18 mouse cellular contexts compared by ENCODE assay signal in genomic region chr19:3554785-3555184, GRCm38 (mm10).
"Had no signal": no experiment of that assay in that cellular context is flagged by ENCODE, and none has a peak within 500 bp of the region (broad histone marks: within the 10 kb centered on the region; RNA-seq: fewer than 3 reads in every experiment).

No protein-coding gene starts in this region.

- H3K4me2 ChIP-seq: lung, embryonic 14.5 days; midbrain, embryonic 12.5 days; neural tube, embryonic 13.5 days; neural tube, embryonic 15.5 days had no signal

- H3K9ac ChIP-seq: lung, embryonic 14.5 days; midbrain, embryonic 12.5 days; neural tube, embryonic 13.5 days; neural tube, embryonic 15.5 days had no signal

- H3K9me3 ChIP-seq: neural tube, embryonic 13.5 days; neural tube, embryonic 15.5 days had no signal

- DNase-seq: lung, adult 18-20 months; lung, embryonic 14.5 days; lung, postnatal 10 days; lung, postnatal 4 days; midbrain, embryonic 14.5 days; retina, postnatal 1 day; right cerebral cortex, adult 18-20 months; right cerebral cortex, postnatal 25 days; right cerebral cortex, postnatal 4 days; spleen, adult 18-20 months; thymus, adult 18-20 months; thymus, postnatal 14 days; thymus, postnatal 4 days had no signal

- H3K27me3 ChIP-seq: midbrain, embryonic 12.5 days; neural tube, embryonic 13.5 days; neural tube, embryonic 15.5 days had no signal

- H3K27ac ChIP-seq: midbrain, embryonic 12.5 days; neural tube, embryonic 13.5 days; neural tube, embryonic 15.5 days had no signal

- H3K4me3 ChIP-seq: midbrain, embryonic 12.5 days; myocyte; neural tube, embryonic 13.5 days; neural tube, embryonic 15.5 days had no signal

- H3K36me3 ChIP-seq: neural tube, embryonic 13.5 days; neural tube, embryonic 15.5 days had no signal

- ATAC-seq: midbrain, embryonic 16.5 days had no signal

- H3K4me1 ChIP-seq: midbrain, embryonic 12.5 days had no signal
